Mouse (Mus musculus) neural tube, embryonic 15.5 days (tissue): ENCODE measurements around the gene Ush1c. TPM values are rescaled to one million over a fixed set of nuclear protein-coding genes. Genes with fewer than 3 reads are reported as not detected.

Experiments
- ATAC-seq: fragments of 200-750 bp; cut with Nextera tagmentation; 2 replicates; pipeline ENCODE4 v1.8.0; 2017; ENCODE audit warnings: mild to moderate bottlenecking, moderate TSS enrichment, moderate library complexity; ENCODE audit not compliant: low FRiP score
- H3K27ac ChIP-seq: fragments of 300-500 bp; sonication (generic); replicated peaks from 2 replicates; pipeline ENCODE4 v1.5.1; 2015; ENCODE audit warnings: mild to moderate bottlenecking, inconsistent platforms
- H3K27me3 ChIP-seq: fragments of 300-500 bp; sonication (generic); replicated peaks from 2 replicates; pipeline ENCODE4 v1.6.1; 2015; ENCODE audit warnings: inconsistent platforms
- H3K36me3 ChIP-seq: fragments of 300-500 bp; sonication (generic); 2 replicates; pipeline ENCODE4 v1.6.1; 2015; ENCODE audit warnings: inconsistent platforms
- H3K4me1 ChIP-seq: fragments of 300-500 bp; sonication (generic); 2 replicates; pipeline ENCODE4 v1.6.1; 2015; ENCODE audit warnings: inconsistent platforms
- H3K4me2 ChIP-seq: fragments of 300-500 bp; sonication (generic); 2 replicates; pipeline ENCODE4 v1.6.1; 2015; ENCODE audit warnings: inconsistent platforms, mild to moderate bottlenecking, moderate library complexity
- H3K4me3 ChIP-seq: fragments of 300-500 bp; sonication (generic); replicated peaks from 2 replicates; pipeline ENCODE4 v1.5.1; 2015; ENCODE audit warnings: mild to moderate bottlenecking, inconsistent platforms
- H3K9ac ChIP-seq: fragments of 300-500 bp; sonication (generic); replicated peaks from 2 replicates; pipeline ENCODE4 v1.6.1; 2015; ENCODE audit warnings: mild to moderate bottlenecking, inconsistent platforms
- H3K9me3 ChIP-seq: fragments of 300-500 bp; sonication (generic); replicated peaks from 2 replicates; pipeline ENCODE4 v1.6.1; 2016; ENCODE audit warnings: inconsistent platforms
- WGBS: fragments of 180-500 bp; shearing (Covaris S2); methylation state at CpG from one replicate; pipeline ENCODE4 v1.1.7; 2015; ENCODE audit warnings: mixed read lengths; 5-methylcytosine and 5-hydroxymethylcytosine counted together
- polyA plus RNA-seq: library from polyadenylated mRNA; unstranded; fragments of >200 nt; fragmentation: Nextera tagmentation; extraction: Ambion mirVana; gene quantifications from 2 replicates; pipeline ENCODE4 v1.2.1, GENCODE M21; 2015

The Ush1c gene
- polyA plus RNA-seq, result 2.1 and 5.0 TPM in 2 replicates

- H3K4me2 ChIP-seq, result no peak within 1 kb of the TSS
- no peaks in the 10 kb centered on the region for H3K36me3 ChIP-seq
- no peaks in the 10 kb centered on the region for H3K9me3 ChIP-seq
- ATAC-seq, result no peak
- peaks cover 18% of the 10 kb centered on the region for H3K4me1 ChIP-seq
- no peak within 1 kb of the TSS for H3K27ac ChIP-seq
- no peak within 1 kb of the TSS for H3K9ac ChIP-seq
- H3K4me3 ChIP-seq, result no peak within 1 kb of the TSS
- 33% methylated on average over 10 of the region's 10 CpGs for WGBS
- no peaks in the 10 kb centered on the region for H3K27me3 ChIP-seq
Observed at GRCm38 (mm10) chr7:46238346-46238745, at the start of gene Ush1c. Ush1c (minus strand) TSS chr7:46238503.

- Histone ChIP-seq H3K36me3 (no peaks in the 10 kb centered on the region), H3K9ac (no peak overlapping the region), H3K4me3 (no peak overlapping the region), H3K4me2 (no peak overlapping the region), H3K4me1 (no peaks in the 10 kb centered on the region), H3K9me3 (no peaks in the 10 kb centered on the region), H3K27me3 (no peaks in the 10 kb centered on the region), H3K27ac (no peak overlapping the region)
- 40% methylated on average over 8 of the region's 8 CpGs for WGBS
- no peak for ATAC-seq
Observed at GRCm38 (mm10) chr7:46287051-46287450, 48.7 kb upstream of the Ush1c start.

- Histone ChIP-seq H3K36me3 (no peaks in the 10 kb centered on the region), H3K9me3 (no peaks in the 10 kb centered on the region), H3K27me3 (no peaks in the 10 kb centered on the region), H3K4me3 (no peak overlapping the region), H3K4me2 (no peak overlapping the region), H3K27ac (no peak overlapping the region), H3K9ac (no peak overlapping the region), H3K4me1 (no peaks in the 10 kb centered on the region)
- WGBS, result 87% methylated on average over 4 of the region's 4 CpGs
- no peak for ATAC-seq
Observed at GRCm38 (mm10) chr7:46286391-46286790, 48.1 kb upstream of the Ush1c start.

- Histone ChIP-seq H3K9ac (no peak overlapping the region), H3K4me1 (no peaks in the 10 kb centered on the region), H3K27me3 (no peaks in the 10 kb centered on the region), H3K9me3 (no peaks in the 10 kb centered on the region), H3K4me3 (no peak overlapping the region), H3K4me2 (no peak overlapping the region), H3K27ac (no peak overlapping the region), H3K36me3 (no peaks in the 10 kb centered on the region)
- no peak for ATAC-seq
- 88% methylated on average over 12 of the region's 12 CpGs for WGBS
Observed at GRCm38 (mm10) chr7:46285161-46285839, 47.0 kb upstream of the Ush1c start.

DNA sequence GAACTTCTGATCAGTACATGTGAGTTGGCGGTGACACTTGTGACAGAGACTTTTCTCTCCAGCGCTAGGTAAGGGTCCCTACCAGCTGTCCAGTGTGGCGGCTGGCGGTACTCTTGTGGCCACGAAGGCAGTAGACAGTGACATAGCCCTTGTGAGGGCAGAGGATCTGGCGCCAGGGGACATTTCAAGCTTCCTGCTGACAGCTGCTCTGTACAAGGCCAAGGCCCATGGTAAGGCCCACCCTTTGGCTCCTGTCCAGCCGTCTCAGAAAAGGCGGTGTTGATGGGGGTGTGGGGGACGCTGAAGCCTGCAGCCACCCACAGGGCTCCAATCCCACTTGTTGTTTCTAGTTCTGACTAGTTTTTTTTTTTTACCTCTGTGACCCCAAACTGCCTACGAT, 45.4 kb upstream of the Ush1c start:
- Histone ChIP-seq H3K36me3 (no peaks in the 10 kb centered on the region), H3K27me3 (no peaks in the 10 kb centered on the region), H3K27ac (no peak overlapping the region), H3K4me2 (no peak overlapping the region), H3K9me3 (no peaks in the 10 kb centered on the region), H3K4me3 (no peak overlapping the region), H3K9ac (no peak overlapping the region), H3K4me1 (no peaks in the 10 kb centered on the region)
- no peak for ATAC-seq
- 66% methylated on average over 10 of the region's 10 CpGs for WGBS

GRCm38 (mm10) chr7:46282276-46282675, 44.0 kb upstream of the Ush1c start:
- H3K9ac ChIP-seq, result no peak overlapping the region
- no peaks in the 10 kb centered on the region for H3K27me3 ChIP-seq
- no peak overlapping the region for H3K4me3 ChIP-seq
- no peak overlapping the region for H3K27ac ChIP-seq
- no peaks in the 10 kb centered on the region for H3K36me3 ChIP-seq
- ATAC-seq, result no peak
- no peaks in the 10 kb centered on the region for H3K4me1 ChIP-seq
- no peaks in the 10 kb centered on the region for H3K9me3 ChIP-seq
- WGBS, result 70% methylated on average over 7 of the region's 7 CpGs
- no peak overlapping the region for H3K4me2 ChIP-seq

GRCm38 (mm10) chr7:46280896-46281295, 42.6 kb upstream of the Ush1c start:
- H3K27me3 ChIP-seq, result no peaks in the 10 kb centered on the region
- no peak for ATAC-seq
- H3K36me3 ChIP-seq, result no peaks in the 10 kb centered on the region
- no peaks in the 10 kb centered on the region for H3K4me1 ChIP-seq
- H3K9me3 ChIP-seq, result no peaks in the 10 kb centered on the region
- H3K4me3 ChIP-seq, result no peak overlapping the region
- no peak overlapping the region for H3K9ac ChIP-seq
- no peak overlapping the region for H3K4me2 ChIP-seq
- H3K27ac ChIP-seq, result no peak overlapping the region

GRCm38 (mm10) chr7:46279946-46280345, 41.6 kb upstream of the Ush1c start:
- Histone ChIP-seq H3K4me3 (no peak overlapping the region), H3K9ac (no peak overlapping the region), H3K27me3 (no peaks in the 10 kb centered on the region), H3K9me3 (no peaks in the 10 kb centered on the region), H3K4me1 (no peaks in the 10 kb centered on the region), H3K4me2 (no peak overlapping the region), H3K36me3 (no peaks in the 10 kb centered on the region), H3K27ac (no peak overlapping the region)
- no peak for ATAC-seq
- 23% methylated on average over 6 of the region's 6 CpGs for WGBS

DNA sequence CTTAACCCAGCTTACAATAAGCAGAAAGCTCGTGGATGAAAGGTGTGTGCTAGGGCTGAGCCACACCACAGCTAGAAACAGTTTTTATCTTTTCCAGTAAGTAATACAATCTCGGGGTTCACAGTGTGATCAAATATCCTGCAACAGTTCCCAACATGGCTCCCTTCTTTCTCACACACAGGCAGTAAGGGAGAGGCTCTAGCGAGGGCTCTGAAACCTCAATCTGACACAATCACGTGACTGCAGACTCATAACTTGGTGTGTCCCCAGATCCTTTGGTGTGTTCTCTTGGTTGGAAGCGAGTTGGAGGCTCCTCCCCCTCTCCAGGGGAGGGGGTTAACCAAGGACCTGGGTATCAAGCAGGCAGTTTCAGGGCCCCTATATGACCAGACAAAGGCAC, 37.9 kb upstream of the Ush1c start:
- H3K9me3 ChIP-seq, result no peaks in the 10 kb centered on the region
- no peak for ATAC-seq
- WGBS, result 64% methylated on average over 5 of the region's 5 CpGs
- H3K36me3 ChIP-seq, result no peaks in the 10 kb centered on the region
- no peak overlapping the region for H3K9ac ChIP-seq
- H3K4me2 ChIP-seq, result no peak overlapping the region
- no peak overlapping the region for H3K27ac ChIP-seq
- H3K27me3 ChIP-seq, result no peaks in the 10 kb centered on the region
- no peak overlapping the region for H3K4me3 ChIP-seq
- H3K4me1 ChIP-seq, result no peaks in the 10 kb centered on the region

- Histone ChIP-seq H3K36me3 (no peaks in the 10 kb centered on the region), H3K27ac (no peak overlapping the region), H3K9me3 (no peaks in the 10 kb centered on the region), H3K27me3 (no peaks in the 10 kb centered on the region), H3K4me3 (no peak overlapping the region), H3K4me1 (no peaks in the 10 kb centered on the region), H3K9ac (no peak overlapping the region), H3K4me2 (no peak overlapping the region)
- WGBS, result 92% methylated on average over 4 of the region's 4 CpGs
- ATAC-seq, result no peak
Observed at GRCm38 (mm10) chr7:46251841-46252240, 13.5 kb upstream of the Ush1c start.

- Histone ChIP-seq H3K27ac (no peak overlapping the region), H3K4me2 (no peak overlapping the region), H3K9me3 (no peaks in the 10 kb centered on the region), H3K36me3 (no peaks in the 10 kb centered on the region), H3K9ac (no peak overlapping the region), H3K4me1 (no peaks in the 10 kb centered on the region), H3K4me3 (no peak overlapping the region), H3K27me3 (no peaks in the 10 kb centered on the region)
- no peak for ATAC-seq
- WGBS, result 92% methylated on average over 3 of the region's 3 CpGs
Observed at GRCm38 (mm10) chr7:46247606-46248005, 9.3 kb upstream of the Ush1c start.

GRCm38 (mm10) chr7:46246876-46247275, 8.6 kb upstream of the Ush1c start:
- Histone ChIP-seq H3K27me3 (no peaks in the 10 kb centered on the region), H3K9ac (no peak overlapping the region), H3K4me2 (no peak overlapping the region), H3K36me3 (no peaks in the 10 kb centered on the region), H3K27ac (no peak overlapping the region), H3K4me1 (no peaks in the 10 kb centered on the region), H3K4me3 (no peak overlapping the region), H3K9me3 (no peaks in the 10 kb centered on the region)
- no peak for ATAC-seq

GRCm38 (mm10) chr7:46240696-46241095, 2.4 kb upstream of the Ush1c start, which contains the start of gene Otog:
Otog (plus strand) TSS chr7:46240987.
- H3K9me3 ChIP-seq, result no peaks in the 10 kb centered on the region
- H3K27me3 ChIP-seq, result no peaks in the 10 kb centered on the region
- no peaks in the 10 kb centered on the region for H3K36me3 ChIP-seq
- H3K27ac ChIP-seq, result no peak within 1 kb of the TSS
- peaks cover 18% of the 10 kb centered on the region for H3K4me1 ChIP-seq
- ATAC-seq, result no peak
- no peak within 1 kb of the TSS for H3K4me3 ChIP-seq
- no peak within 1 kb of the TSS for H3K4me2 ChIP-seq
- 16% methylated on average over 2 of the region's 2 CpGs for WGBS
- no peak within 1 kb of the TSS for H3K9ac ChIP-seq
